Mouse (Mus musculus) cortical plate, adult 2 months (tissue): ENCODE measurements around the gene Ubxn10.

Source experiments
- CTCF ChIP-seq: fragments of 200-500 bp; IDR thresholded peaks from 2 replicates; pipeline ENCODE4 v1.5.1; 2011; ENCODE audit warnings: mild to moderate bottlenecking, control low read depth, low read length; ENCODE audit not compliant: insufficient read depth; ENCODE audit errors: extremely low read depth
- POLR2A ChIP-seq: fragments of 200-500 bp; IDR thresholded peaks from 2 replicates; pipeline ENCODE4 v1.6.1; 2011; ENCODE audit warnings: mild to moderate bottlenecking, low read length, control low read depth; ENCODE audit not compliant: insufficient read depth; ENCODE audit errors: extremely low read depth

DNA sequence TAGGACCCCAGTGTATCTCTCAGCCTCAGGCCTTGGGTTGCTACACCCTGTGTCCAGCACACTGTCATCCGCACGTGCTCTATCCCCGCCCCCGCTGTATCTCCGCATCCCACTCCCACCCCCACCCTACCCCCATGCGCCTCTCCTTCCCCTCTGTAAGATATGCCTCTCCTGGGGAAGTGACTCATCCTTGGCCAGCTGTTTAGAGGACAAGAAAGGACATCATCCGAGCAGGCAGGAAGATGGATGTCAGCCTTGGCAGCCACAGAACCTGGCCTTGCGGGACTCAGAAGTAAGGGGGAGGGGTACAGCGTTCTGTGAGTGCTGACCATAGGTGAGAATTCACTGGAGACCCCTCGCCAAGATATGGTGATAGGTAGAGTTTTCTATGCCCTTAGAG is 70.4 kb downstream of the Ubxn10 start:
- TF ChIP-seq POLR2A (no peak), CTCF (no peak)
